Mouse (Mus musculus) colon, adult 2 months (tissue): ENCODE data around the gene Depdc5. TPM values are rescaled to one million over a fixed set of nuclear protein-coding genes. Genes with fewer than 3 reads are reported as not detected.

ENCODE experiments used
- polyA plus RNA-seq: library from polyadenylated mRNA; depleted of rRNA; stranded (reverse); fragments of >200 nt; gene quantifications from 2 replicates; pipeline ENCODE4 v1.2.3, GENCODE M21; 2012; rRNA removed

Gene Depdc5
- polyA plus RNA-seq = 10.3 and 12.7 TPM in 2 replicates

GRCm38 (mm10) chr5:32863253-32864228 is at the start of gene Depdc5:
Depdc5 (plus strand) TSS chr5:32863701.

GRCm38 (mm10) chr5:32827009-32827408 is 36.5 kb upstream of the Depdc5 start, which contains the start of gene Gm20671:
Gm20671 (minus strand) TSS chr5:32827109.

GRCm38 (mm10) chr5:32853731-32854507 is 9.6 kb upstream of the Depdc5 start, which contains the start of gene Prr14l:
Prr14l (minus strand) TSS chr5:32854256.

GRCm38 (mm10) chr5:33018561-33019425 is 155.3 kb downstream of the Depdc5 start, which contains the start of gene Ywhah:
Ywhah (plus strand) TSS chr5:33018816.

Other genes with a start within 250 kb of the Depdc5 start
- 95.0 and 103 TPM in 2 replicates for gene Pisd, start 78.1 kb upstream of the Depdc5 start, polyA plus RNA-seq
- 10.6 and 18.0 TPM in 2 replicates for gene Gm20671, start 36.6 kb upstream of the Depdc5 start, polyA plus RNA-seq
- gene Prr14l, start 9.4 kb upstream of the Depdc5 start, polyA plus RNA-seq = 8.2 and 20.7 TPM in 2 replicates
- gene Ywhah, start 155.1 kb downstream of the Depdc5 start, polyA plus RNA-seq = 196 and 204 TPM in 2 replicates
- gene Slc5a1, start 240.5 kb downstream of the Depdc5 start, polyA plus RNA-seq = 50.2 and 57.7 TPM in 2 replicates